Mouse (Mus musculus) forebrain, embryonic 15.5 days (tissue): ENCODE measurements at regions not wholly inside any gene's neighbourhood (a gene's known extent, or its start where the extent isn't known, plus 50 kb on each side); places are given as distances from the start of the nearest gene placed in this dataset.

Source experiments
- ATAC-seq: fragments of 200-750 bp; cut with Nextera tagmentation; replicated peaks from 2 replicates; pipeline ENCODE4 v1.8.0; 2017; ENCODE audit warnings: mild to moderate bottlenecking, moderate TSS enrichment, moderate library complexity
- H3K27ac ChIP-seq: fragments of 300-500 bp; sonication (generic); replicated peaks from 2 replicates; pipeline ENCODE4 v1.5.1; 2015; ENCODE audit warnings: mild to moderate bottlenecking, inconsistent platforms
- H3K27me3 ChIP-seq: fragments of 300-500 bp; sonication (generic); 2 replicates; pipeline ENCODE4 v1.6.1; 2015; ENCODE audit warnings: inconsistent platforms
- H3K36me3 ChIP-seq: fragments of 300-500 bp; sonication (generic); 2 replicates; pipeline ENCODE4 v1.6.1; 2015; ENCODE audit warnings: mild to moderate bottlenecking, inconsistent platforms
- H3K4me1 ChIP-seq: fragments of 300-500 bp; sonication (generic); 2 replicates; pipeline ENCODE4 v1.6.1; 2015; ENCODE audit warnings: inconsistent platforms
- H3K4me2 ChIP-seq: fragments of 300-500 bp; sonication (generic); replicated peaks from 2 replicates; pipeline ENCODE4 v1.6.1; 2015; ENCODE audit warnings: mild to moderate bottlenecking, inconsistent platforms
- H3K4me3 ChIP-seq: fragments of 300-500 bp; sonication (generic); 2 replicates; pipeline ENCODE4 v1.5.1; 2015; ENCODE audit warnings: mild to moderate bottlenecking, inconsistent platforms
- H3K9ac ChIP-seq: fragments of 300-500 bp; sonication (generic); replicated peaks from 2 replicates; pipeline ENCODE4 v1.6.1; 2015; ENCODE audit warnings: mild to moderate bottlenecking, inconsistent platforms
- H3K9me3 ChIP-seq: fragments of 300-500 bp; sonication (generic); 2 replicates; pipeline ENCODE4 v1.6.1; 2016; ENCODE audit warnings: inconsistent platforms
- WGBS: fragments of 180-500 bp; shearing (Covaris S2); methylation state at CpG from one replicate; pipeline ENCODE4 v1.1.7; 2015; ENCODE audit warnings: mixed read lengths; 5-methylcytosine and 5-hydroxymethylcytosine counted together

DNA sequence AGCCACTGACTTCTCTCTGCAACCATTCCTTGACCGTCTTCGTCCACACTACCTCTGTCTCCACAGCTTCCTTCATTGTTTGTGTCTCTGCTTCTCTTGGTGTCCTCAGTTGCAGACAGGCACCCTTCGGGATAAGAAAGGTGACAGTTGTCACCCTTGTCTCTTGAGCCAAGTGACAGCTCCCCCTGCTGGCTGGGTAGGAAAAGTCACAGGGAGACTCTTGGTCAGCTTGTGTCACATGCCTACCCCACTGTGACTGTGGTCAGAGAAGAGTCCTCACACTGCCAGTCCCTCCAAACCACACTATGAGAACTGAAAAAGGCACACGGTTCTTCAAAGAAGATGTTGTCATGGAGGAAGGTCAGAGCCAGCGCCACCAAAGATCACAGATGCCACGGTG lies 109.6 kb downstream of the 1810010D01Rik start:
- Histone ChIP-seq H3K4me2 (no peak overlapping the region), H3K36me3 (no peaks in the 10 kb centered on the region), H3K4me3 (no peak overlapping the region), H3K4me1 (peaks cover 12% of the 10 kb centered on the region), H3K9ac (no peak overlapping the region), H3K27ac (no peak overlapping the region), H3K27me3 (no peaks in the 10 kb centered on the region), H3K9me3 (no peaks in the 10 kb centered on the region)
- no peak for ATAC-seq
- WGBS, result 89% methylated on average over 6 of the region's 6 CpGs

DNA sequence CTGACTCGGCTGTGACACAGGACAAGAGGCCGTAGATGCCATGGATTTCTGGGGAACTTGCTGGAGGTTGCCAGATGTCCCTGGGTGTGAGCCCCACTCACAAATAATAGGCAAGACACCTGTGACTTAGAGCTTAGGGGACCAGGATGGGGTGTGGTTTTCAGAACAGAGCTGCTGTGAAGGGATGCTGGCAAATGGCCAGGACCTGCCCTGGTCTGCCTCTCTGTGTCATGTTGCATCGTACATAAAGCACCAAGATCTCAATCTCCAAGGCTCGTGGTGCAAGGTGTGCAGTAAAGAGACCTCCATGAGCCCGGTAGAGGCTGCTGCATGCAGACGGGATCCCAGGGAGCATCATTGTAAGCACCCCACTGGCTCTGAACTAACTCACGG lies 113.8 kb downstream of the 1810010D01Rik start:
- H3K4me1 ChIP-seq, result peaks cover 8% of the 10 kb centered on the region
- no peaks in the 10 kb centered on the region for H3K9me3 ChIP-seq
- H3K27ac ChIP-seq, result no peak overlapping the region
- H3K27me3 ChIP-seq, result no peaks in the 10 kb centered on the region
- no peak overlapping the region for H3K4me2 ChIP-seq
- no peak for ATAC-seq
- no peak overlapping the region for H3K9ac ChIP-seq
- H3K4me3 ChIP-seq, result no peak overlapping the region
- no peaks in the 10 kb centered on the region for H3K36me3 ChIP-seq
- 67% methylated on average over 7 of the region's 7 CpGs for WGBS

DNA sequence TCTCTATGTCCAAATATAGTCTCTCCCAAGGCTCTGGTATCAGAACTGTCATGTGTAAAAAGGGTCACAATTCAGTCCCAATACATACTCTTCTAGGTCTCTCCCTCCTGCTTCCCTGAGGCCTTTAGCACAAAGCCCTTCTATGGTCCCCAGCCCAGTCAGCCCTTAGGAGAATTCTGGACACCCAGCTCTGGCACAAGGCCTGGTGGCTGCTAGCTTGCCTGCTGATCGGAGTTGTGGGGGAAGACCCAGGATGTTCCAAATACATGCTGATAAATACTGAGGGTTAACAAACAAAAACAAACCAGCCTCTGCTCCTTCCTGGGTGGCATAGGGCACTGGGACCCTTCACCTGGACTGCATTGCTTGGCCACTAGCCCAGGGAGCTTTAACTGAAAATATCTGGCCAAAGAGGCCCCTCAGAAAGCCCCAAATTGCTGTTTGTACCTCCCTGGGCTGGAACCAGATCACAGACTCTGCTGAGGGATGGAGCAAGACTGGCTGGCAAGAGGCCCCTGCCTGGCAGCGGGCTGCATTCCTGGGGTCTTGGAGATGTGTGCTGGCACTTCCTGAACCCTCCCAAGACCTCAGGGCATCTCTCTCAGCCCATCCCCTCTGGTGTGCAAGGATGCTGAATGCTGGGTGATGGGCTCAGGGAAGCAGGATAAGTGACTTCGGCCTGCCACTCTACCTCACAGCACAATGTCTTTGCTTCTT lies 114.3 kb downstream of the 1810010D01Rik start:
- H3K4me2 ChIP-seq, result no peak overlapping the region
- H3K9me3 ChIP-seq, result no peaks in the 10 kb centered on the region
- H3K4me3 ChIP-seq, result no peak overlapping the region
- H3K36me3 ChIP-seq, result no peaks in the 10 kb centered on the region
- H3K27ac ChIP-seq, result no peak overlapping the region
- H3K4me1 ChIP-seq, result peaks cover 8% of the 10 kb centered on the region
- WGBS, result 64% methylated on average over 3 of the region's 3 CpGs
- no peaks in the 10 kb centered on the region for H3K27me3 ChIP-seq
- H3K9ac ChIP-seq, result no peak overlapping the region
- no peak for ATAC-seq

DNA sequence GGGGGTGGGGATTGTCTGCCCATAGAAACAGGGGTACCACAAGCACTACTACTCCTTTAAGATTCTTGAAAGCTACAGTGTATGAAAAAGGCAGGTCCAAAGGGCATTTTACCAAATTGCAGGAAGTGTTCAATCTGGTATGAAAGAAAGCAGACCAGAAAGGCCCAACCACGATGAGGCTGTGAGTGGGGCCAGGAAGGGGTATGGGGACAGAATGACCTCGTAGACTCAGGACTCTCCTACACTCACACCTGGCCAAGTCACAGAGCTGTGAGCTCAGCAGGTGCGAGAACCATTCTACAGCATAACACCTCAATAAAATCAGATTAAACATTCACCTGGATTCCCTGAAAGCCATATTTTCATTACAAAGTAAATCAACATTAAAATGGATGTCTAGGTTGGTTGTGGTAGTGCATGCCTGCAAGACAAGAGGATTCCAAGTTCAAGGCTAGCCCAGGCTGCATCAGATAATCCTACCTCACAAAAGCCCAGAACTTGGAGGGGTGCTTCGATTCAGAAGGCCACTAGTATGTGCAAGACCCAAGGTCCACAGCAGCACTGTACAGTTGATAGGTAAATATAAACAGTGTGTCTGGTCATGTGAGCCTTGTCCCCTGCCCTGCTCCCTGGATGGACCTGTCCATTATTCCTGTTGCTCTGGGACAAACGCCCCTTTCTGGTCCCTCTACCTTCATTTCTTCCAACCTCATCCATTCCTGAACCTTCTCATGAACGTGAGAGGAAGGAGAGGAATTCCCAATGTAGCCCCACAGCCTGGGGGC lies 115.3 kb downstream of the 1810010D01Rik start:
- WGBS, result 83% methylated on average over 6 of the region's 6 CpGs
- H3K4me2 ChIP-seq, result no peak overlapping the region
- H3K4me3 ChIP-seq, result no peak overlapping the region
- no peak for ATAC-seq
- no peaks in the 10 kb centered on the region for H3K36me3 ChIP-seq
- no peak overlapping the region for H3K27ac ChIP-seq
- peaks cover 8% of the 10 kb centered on the region for H3K4me1 ChIP-seq
- no peak overlapping the region for H3K9ac ChIP-seq
- H3K9me3 ChIP-seq, result no peaks in the 10 kb centered on the region
- H3K27me3 ChIP-seq, result no peaks in the 10 kb centered on the region

DNA sequence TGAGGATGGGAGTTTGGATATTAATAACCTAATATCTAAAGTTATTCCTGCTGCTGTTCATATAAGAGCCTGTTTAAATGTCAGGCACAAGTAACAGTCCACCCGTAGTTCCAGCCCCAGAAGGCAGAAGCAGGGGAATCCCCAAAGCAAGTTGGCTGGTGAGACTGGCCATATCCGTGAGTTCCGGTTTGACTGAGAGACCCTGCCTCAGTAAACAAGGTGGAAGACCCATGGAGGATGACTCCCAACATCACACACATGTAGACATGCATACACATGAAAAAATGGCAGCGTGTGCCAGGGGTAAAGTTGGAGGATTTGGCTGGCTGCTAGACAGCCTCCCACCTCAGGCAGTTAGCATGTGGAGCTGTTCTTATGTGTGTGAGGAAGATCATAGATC lies 117.1 kb downstream of the 1810010D01Rik start:
- no peaks in the 10 kb centered on the region for H3K9me3 ChIP-seq
- no peak for ATAC-seq
- H3K9ac ChIP-seq, result no peak overlapping the region
- no peak overlapping the region for H3K27ac ChIP-seq
- H3K27me3 ChIP-seq, result no peaks in the 10 kb centered on the region
- H3K4me2 ChIP-seq, result no peak overlapping the region
- no peak overlapping the region for H3K4me3 ChIP-seq
- peaks cover 8% of the 10 kb centered on the region for H3K4me1 ChIP-seq
- 89% methylated on average over 4 of the region's 4 CpGs for WGBS
- no peaks in the 10 kb centered on the region for H3K36me3 ChIP-seq

DNA sequence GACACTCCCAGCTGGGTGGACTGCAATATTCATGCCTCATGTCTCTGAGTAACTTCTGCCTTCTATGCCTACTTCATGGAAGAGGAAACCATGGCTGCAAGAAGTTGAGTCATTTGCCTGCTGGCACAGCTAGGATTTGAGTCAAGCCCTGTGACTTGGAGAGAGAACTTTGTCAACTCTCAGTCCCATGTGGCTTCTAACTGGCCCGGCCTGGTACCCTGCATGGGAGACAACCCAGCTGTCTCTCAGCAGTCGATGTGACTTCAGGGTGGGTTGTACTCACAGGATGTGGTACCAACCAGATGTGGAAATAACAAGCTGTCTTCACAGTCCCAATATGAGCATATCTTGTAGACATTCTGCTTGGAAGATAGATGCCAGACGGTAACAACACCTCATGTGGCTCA lies 118.6 kb downstream of the 1810010D01Rik start:
- Histone ChIP-seq H3K4me1 (peaks cover 8% of the 10 kb centered on the region), H3K27ac (no peak overlapping the region), H3K27me3 (no peaks in the 10 kb centered on the region), H3K4me2 (no peak overlapping the region), H3K9me3 (no peaks in the 10 kb centered on the region), H3K9ac (no peak overlapping the region), H3K36me3 (no peaks in the 10 kb centered on the region), H3K4me3 (no peak overlapping the region)
- ATAC-seq, result no peak
- 94% methylated on average over 3 of the region's 3 CpGs for WGBS

DNA sequence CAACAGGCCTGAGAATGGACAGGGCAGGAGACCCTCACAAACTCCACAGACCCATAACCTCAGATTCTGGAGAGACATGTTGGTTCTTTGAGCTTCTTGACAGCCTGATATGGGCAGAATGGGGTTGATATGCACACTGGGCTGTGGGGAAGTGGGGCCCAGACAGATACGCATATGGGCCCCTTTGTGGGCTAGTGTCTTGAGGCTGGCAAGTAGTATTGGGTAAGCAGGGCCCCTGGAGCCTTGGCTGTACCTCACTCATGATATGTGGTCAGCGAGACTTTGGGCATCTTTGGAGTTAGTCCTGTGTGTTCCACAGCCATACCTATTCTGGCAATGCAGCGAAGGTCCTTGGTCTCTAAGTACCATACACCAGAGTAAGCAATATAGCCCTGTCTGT lies 119.3 kb downstream of the 1810010D01Rik start:
- no peak overlapping the region for H3K4me3 ChIP-seq

DNA sequence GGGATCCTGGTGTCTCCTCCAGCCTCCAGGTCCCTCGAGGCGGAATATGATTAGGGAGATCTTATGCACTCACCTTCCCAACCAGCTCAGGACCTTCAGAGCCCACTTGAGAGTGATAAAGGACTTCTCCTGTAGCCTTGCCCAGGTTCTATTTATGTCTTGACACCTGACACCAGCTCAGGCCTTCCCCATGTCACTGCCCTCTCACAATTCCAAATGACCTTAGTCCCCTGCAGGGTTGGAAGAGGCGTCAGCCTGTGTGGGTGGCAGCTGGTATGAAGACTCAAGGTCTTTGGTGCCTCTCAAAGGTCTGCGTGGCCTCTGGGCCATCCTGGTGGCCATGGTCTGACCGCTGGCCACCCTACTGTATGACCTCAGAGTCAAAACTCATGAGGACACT lies 120.1 kb downstream of the 1810010D01Rik start:
- Histone ChIP-seq H3K27me3 (no peaks in the 10 kb centered on the region), H3K9me3 (no peaks in the 10 kb centered on the region), H3K36me3 (no peaks in the 10 kb centered on the region), H3K4me2 (no peak overlapping the region), H3K4me1 (no peaks in the 10 kb centered on the region), H3K27ac (no peak overlapping the region), H3K4me3 (no peak overlapping the region), H3K9ac (no peak overlapping the region)
- 87% methylated on average over 5 of the region's 5 CpGs for WGBS
- ATAC-seq, result no peak

More for the DNA sequence above, 119.3 kb downstream of the 1810010D01Rik start:
- Histone ChIP-seq H3K4me1 (peaks cover 3% of the 10 kb centered on the region; the same call in 1 of the 2 replicates), H3K27ac (no peak overlapping the region), H3K36me3 (no peaks in the 10 kb centered on the region), H3K4me2 (no peak overlapping the region), H3K9me3 (no peaks in the 10 kb centered on the region), H3K9ac (no peak overlapping the region), H3K27me3 (no peaks in the 10 kb centered on the region)
- WGBS, result 90% methylated on average over 3 of the region's 3 CpGs
- no peak for ATAC-seq

DNA sequence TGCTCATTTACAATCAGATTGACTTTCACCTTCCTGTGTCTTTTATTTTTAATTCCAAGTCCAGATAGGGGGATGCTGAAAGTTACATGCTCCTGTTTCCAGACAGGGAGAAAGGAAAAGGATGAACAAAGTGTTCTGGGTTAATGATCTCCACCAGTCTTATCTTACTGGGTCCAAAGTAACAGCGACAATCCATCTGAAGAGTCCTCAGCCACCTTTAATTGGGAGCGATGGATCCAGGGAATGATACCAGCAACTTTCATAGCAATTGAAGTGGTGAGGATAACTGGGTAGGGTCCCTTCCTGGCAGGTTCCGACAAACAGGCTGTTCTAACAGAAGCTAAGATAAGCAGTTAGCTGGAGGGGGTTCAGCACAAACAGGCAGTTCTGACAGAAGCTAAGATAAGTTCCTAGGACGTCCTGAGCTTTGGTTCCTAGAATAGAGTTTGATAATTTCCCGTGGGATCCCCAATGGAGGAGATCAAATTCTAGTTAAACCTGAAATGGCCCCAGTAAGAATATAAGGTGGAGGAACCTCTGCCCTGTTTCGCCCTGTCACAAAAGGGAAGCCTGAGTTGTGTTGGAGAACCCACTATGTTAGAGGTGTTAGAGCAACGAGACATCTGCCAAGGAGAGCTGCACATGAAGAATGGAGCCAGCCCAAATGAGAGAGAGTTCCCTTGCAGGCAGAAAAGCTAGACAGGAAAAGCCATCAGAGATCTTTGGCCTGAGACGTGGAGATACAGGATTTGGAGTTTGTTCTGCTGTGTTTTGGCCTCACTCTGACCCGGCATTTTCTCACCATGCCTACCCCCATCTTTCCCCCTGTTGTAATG lies 124.8 kb downstream of the 1810010D01Rik start:
- ATAC-seq, result no peak
- Histone ChIP-seq H3K9ac (no peak overlapping the region), H3K4me1 (no peaks in the 10 kb centered on the region), H3K4me2 (no peak overlapping the region), H3K4me3 (no peak overlapping the region), H3K9me3 (no peaks in the 10 kb centered on the region), H3K27ac (no peak overlapping the region), H3K36me3 (no peaks in the 10 kb centered on the region), H3K27me3 (no peaks in the 10 kb centered on the region)
- WGBS, result 85% methylated on average over 9 of the region's 9 CpGs

DNA sequence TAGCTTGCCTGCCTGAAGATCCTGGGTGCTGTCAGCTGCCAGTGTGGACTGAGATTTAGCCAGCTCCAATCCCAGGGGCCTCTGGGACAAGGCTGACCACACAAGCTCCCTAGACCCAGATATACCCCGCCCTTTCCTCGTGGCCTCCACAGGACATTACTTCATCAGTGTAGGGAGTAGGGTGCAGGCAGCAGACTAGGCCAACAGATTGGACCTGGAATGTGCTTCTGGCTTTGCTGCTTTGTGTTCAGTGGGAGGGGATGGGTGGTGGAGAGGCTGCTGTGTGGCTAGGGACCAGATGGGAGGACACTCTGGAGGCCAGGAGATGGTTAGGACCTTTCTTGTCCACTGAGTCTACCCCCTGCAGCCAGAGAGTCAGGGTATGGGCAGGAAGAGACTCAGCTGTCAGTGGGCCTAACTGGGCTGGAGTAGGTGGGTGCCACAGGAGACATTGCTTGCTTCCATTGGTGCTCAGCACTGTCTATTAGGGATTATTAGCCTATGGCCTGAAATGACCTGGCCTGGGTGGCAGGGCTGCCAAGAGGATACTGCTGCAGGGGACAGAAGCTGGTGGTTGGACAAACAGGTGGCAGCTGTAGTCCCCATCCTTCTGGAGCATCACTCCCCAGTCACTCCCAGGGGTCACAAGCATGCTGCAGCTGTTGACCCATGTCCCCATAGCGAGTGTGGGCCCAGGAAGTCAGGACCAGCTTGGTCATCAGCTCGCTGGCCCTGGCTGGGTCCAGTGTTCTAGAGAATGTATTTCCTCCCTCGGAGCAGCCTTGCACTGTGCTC lies 132.5 kb upstream of the Ccnd1 start:
- ATAC-seq, result no peak

DNA sequence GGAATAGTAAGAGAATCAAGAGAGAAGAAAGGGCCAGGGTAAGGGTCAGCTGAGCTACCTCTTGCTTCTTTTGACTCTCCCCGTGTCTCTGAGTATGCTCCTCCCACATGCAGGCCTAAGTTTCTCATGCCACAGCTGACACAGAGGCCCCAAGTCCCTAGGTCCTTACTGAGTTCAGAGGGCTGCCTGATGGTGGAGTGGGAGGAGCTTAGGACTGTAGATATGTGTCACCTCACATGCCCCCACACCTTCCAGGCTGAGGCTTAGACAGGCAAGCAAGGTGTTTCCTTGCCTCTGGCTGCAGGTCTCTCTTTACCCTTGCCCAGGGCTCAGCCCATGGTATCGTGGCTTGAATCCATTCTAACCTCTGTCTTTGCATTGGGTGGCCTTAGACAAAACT lies 131.8 kb upstream of the Ccnd1 start:
- no peak for ATAC-seq
- Histone ChIP-seq H3K9me3 (no peaks in the 10 kb centered on the region), H3K4me3 (no peak overlapping the region), H3K4me2 (no peak overlapping the region), H3K27ac (no peak overlapping the region), H3K27me3 (no peaks in the 10 kb centered on the region), H3K9ac (no peak overlapping the region), H3K36me3 (no peaks in the 10 kb centered on the region), H3K4me1 (no peaks in the 10 kb centered on the region)
- 59% methylated on average over 2 of the region's 2 CpGs for WGBS

More for the DNA sequence above, 132.5 kb upstream of the Ccnd1 start:
- no peaks in the 10 kb centered on the region for H3K36me3 ChIP-seq
- H3K4me2 ChIP-seq, result no peak overlapping the region
- WGBS, result 88% methylated on average over 5 of the region's 5 CpGs
- no peaks in the 10 kb centered on the region for H3K27me3 ChIP-seq
- no peaks in the 10 kb centered on the region for H3K9me3 ChIP-seq
- no peaks in the 10 kb centered on the region for H3K4me1 ChIP-seq
- H3K27ac ChIP-seq, result no peak overlapping the region
- no peak overlapping the region for H3K4me3 ChIP-seq
- no peak overlapping the region for H3K9ac ChIP-seq
